Mouse (Mus musculus) liver (tissue): ENCODE results near the gene Ccdc96.

ENCODE experiments used
- DNase-seq: peaks from one replicate; pipeline ENCODE4 v3.0.0-alpha.2; 2020; ENCODE audit warnings: mixed read lengths

Ccdc96 gene

GRCm38 (mm10) chr5:36529698-36530097, 45.3 kb downstream of the Ccdc96 start:
- no peak for DNase-seq

GRCm38 (mm10) chr5:36530129-36530751, 45.9 kb downstream of the Ccdc96 start:
- DNase-seq: peak; percentile 92

DNA sequence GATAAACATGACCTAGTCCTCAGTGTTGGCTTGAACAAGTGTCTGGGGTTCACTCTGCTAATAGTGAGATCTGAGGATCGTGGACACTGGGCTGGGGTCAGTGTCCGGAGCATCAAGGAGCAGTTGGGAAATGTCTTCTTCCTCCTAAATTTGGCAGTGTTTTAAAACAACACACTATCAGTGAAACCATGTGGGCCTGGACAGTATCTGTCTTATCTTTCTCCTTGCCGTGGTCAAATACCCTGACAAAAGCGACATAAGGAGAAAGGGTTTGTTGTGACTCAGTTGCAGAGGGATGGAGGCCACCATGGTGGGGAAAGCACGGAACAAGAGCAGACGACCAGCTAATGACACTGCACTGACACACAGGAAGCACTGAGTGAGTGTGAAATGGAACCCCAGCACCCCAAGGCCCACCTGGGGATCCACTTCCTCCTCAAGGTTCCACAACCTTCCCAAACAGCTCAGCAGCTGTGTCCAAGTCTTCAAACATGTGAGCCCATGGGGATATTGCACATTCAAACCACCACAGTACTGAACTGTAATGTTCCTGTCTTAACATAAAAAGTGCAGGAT, 50.2 kb downstream of the Ccdc96 start:
- no peak for DNase-seq

- DNase-seq: no peak
Measured at GRCm38 (mm10) chr5:36535438-36536176, 51.2 kb downstream of the Ccdc96 start.

DNA sequence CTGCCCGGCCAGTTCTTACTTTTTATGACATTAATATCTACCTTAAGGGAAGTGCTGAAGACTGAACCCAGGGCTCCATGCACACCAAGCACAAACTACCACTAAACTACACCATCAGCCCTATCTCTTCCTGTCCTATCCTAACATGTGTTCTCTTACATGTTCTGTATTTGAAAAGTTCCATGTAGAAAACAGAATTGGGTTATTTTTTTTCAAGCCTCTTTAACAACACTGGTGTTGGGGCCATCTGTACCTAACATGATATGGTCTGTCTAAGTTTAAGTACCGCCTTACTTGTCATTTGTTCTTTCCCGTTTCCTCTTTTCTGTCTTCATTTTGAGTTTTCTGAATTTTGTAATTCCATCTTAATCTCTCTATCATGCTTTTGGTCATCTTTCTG, 52.0 kb downstream of the Ccdc96 start:
- no peak for DNase-seq
